Mouse (Mus musculus): ENCODE measurements around the gene Retnlg. TPM values are rescaled to one million over a fixed set of nuclear protein-coding genes. Genes with fewer than 3 reads are reported as not detected.

Gene Retnlg
- polyA plus RNA-seq, 1 experiment from 2014 or later = not detected

Other genes with a start within 250 kb of the Retnlg start
- gene Trat1, start 100.6 kb upstream of the Retnlg start, polyA plus RNA-seq (2015; fragmentation: Nextera tagmentation; extraction: Ambion mirVana) = not detected in 2 replicates
- not detected in 2 replicates for gene Retnlb, start 55.8 kb upstream of the Retnlg start, polyA plus RNA-seq (2015; fragmentation: Nextera tagmentation; extraction: Ambion mirVana)
- not detected in 2 replicates for gene Retnla, start 30.1 kb upstream of the Retnlg start, polyA plus RNA-seq (2015; fragmentation: Nextera tagmentation; extraction: Ambion mirVana)
- 59.2 and 62.8 TPM in 2 replicates for gene Dzip3, start 121.5 kb downstream of the Retnlg start, polyA plus RNA-seq (2015; fragmentation: Nextera tagmentation; extraction: Ambion mirVana)
- gene Cip2a, start 121.6 kb downstream of the Retnlg start, polyA plus RNA-seq (2015; fragmentation: Nextera tagmentation; extraction: Ambion mirVana) = 5.3 and 6.7 TPM in 2 replicates
- gene Myh15, start 184.9 kb downstream of the Retnlg start, polyA plus RNA-seq (2015; fragmentation: Nextera tagmentation; extraction: Ambion mirVana) = 0.05 and 0.14 TPM in 2 replicates